Comparison of ENCODE assay signal across 1 mouse cellular context in genomic region chr6:121251256-121251655, GRCm38 (mm10).
TF ChIP-seq lines count a peak whose summit lies in the region.

No protein-coding gene starts in this region.

TF ChIP-seq in CH12.LX, 34 proteins besides CTCF, POLR2A, EP300 and RAD21 (continued from another document):
- TF ChIP-seq MAX (IDR thresholded peaks at IDR 0.05; ENCODE audit: low read length) (peak; percentile 82), CHD1 (IDR thresholded peaks at IDR 0.05; ENCODE audit: low read depth, low read length) (no peak), ZNF384 (IDR thresholded peaks at IDR 0.05; ENCODE audit: low read depth, low read length) (no peak)
